Comparison of ENCODE assay signal across 8 mouse cellular contexts in genomic region chr1:181255891-181256688, GRCm38 (mm10). TPM values are rescaled to one million over a fixed set of nuclear protein-coding genes. Genes with fewer than 3 reads are reported as not detected.
A peak's percentile ranks its signal among the peaks of the same experiment; 100 is the strongest.
DNase-seq lines count a peak whose midpoint lies in the region; ATAC-seq and TF ChIP-seq lines count a peak whose summit lies in the region.

No protein-coding gene starts in this region.

- 5% methylated on average over 20 of the region's 20 CpGs for WGBS in forebrain, embryonic 11.5 days

- DNase-seq in ES-E14 (ENCODE audit: low read depth, low spot score): no peak
- DNase-seq in brain, adult 2 months (ENCODE audit: low read depth, low spot score): peak; percentile 59
- peak; percentile 83 for DNase-seq in forebrain, embryonic 11.5 days (ENCODE audit: low spot score)
- DNase-seq in heart, postnatal 10 days: peak; percentile 72 to 75
- DNase-seq in layer of hippocampus, adult 9-11 months: peak; percentile 38
- peak; percentile 65 to 71 for DNase-seq in lung, postnatal 4 days
- peak; percentile 88 for DNase-seq in retina, postnatal 1 day
- DNase-seq in urinary bladder, postnatal 36 days (ENCODE audit: low spot score in 2 of 2): peak; percentile 52 to 57

- H3K9me3 ChIP-seq in ES-E14 (ENCODE audit: control insufficient read depth, insufficient read depth, low read depth, low read length): no peaks in the 10 kb centered on the region
- H3K9me3 ChIP-seq in forebrain, embryonic 11.5 days (ENCODE audit: control insufficient read depth, low read length): no peaks in the 10 kb centered on the region

- peak overlapping the region; percentile 73 for H3K4me2 ChIP-seq in forebrain, embryonic 11.5 days (ENCODE audit: low read depth, low read length, severe bottlenecking)

- H3K4me3 ChIP-seq in ES-E14 (ENCODE audit: insufficient read depth in 1 of 2, low read depth in 1 of 2, low read length in 2 of 2, poor library complexity in 1 of 2, severe bottlenecking in 1 of 2): peak overlapping the region; percentile 46 to 69
- H3K4me3 ChIP-seq in forebrain, embryonic 11.5 days (ENCODE audit: low read depth, low read length): peak overlapping the region; percentile 29

- peaks cover 0 to 27% of the 10 kb centered on the region in 2 experiments; a peak in 3 of 4 replicates for H3K4me1 ChIP-seq in ES-E14 (ENCODE audit: control insufficient read depth in 2 of 2, insufficient read depth in 2 of 2, low read length in 2 of 2, poor library complexity in 1 of 2)
- peaks cover 17% of the 10 kb centered on the region; the same call in 1 of the 2 replicates for H3K4me1 ChIP-seq in forebrain, embryonic 11.5 days (replicated peaks; ENCODE audit: control insufficient read depth, insufficient read depth, low read length)

- peak overlapping the region; percentile 27; the same call in 1 of the 2 replicates for H3K9ac ChIP-seq in ES-E14 (ENCODE audit: insufficient read depth, low read depth, low read length, poor library complexity, severe bottlenecking)
- H3K9ac ChIP-seq in forebrain, embryonic 11.5 days (ENCODE audit: low read length): peak overlapping the region; percentile 64

- intact Hi-C loops in heart, postnatal 10 days (cut with DNase I): no loop called here

- no peaks in the 10 kb centered on the region for H3K36me3 ChIP-seq in ES-E14 (ENCODE audit: control insufficient read depth, insufficient read depth, low read length, poor library complexity, severe bottlenecking)
- H3K36me3 ChIP-seq in forebrain, embryonic 11.5 days (ENCODE audit: control insufficient read depth, insufficient read depth, low read length): no peaks in the 10 kb centered on the region

- no peaks in the 10 kb centered on the region; the same call in none of the 2 replicates for H3K27me3 ChIP-seq in forebrain, embryonic 11.5 days (ENCODE audit: control insufficient read depth, insufficient read depth, low read length)

- peak; percentile 82 for ATAC-seq in forebrain, embryonic 11.5 days (replicated peaks; ENCODE audit: low FRiP score)

- in situ Hi-C loops in ES-E14 (cut with MboI; ENCODE audit: low sequenced_read_pairs in 2 of 2, unreplicated experiment in 2 of 2): no loop called here

- H3K27ac ChIP-seq in ES-E14 (ENCODE audit: insufficient read depth, low read depth, low read length, poor library complexity, severe bottlenecking): 0 out of 2 replicates have a peak overlapping the region, but pooled peaks have one; percentile 22
- peak overlapping the region; percentile 71 for H3K27ac ChIP-seq in forebrain, embryonic 11.5 days (ENCODE audit: low read depth, low read length)

TF ChIP-seq in ES-E14, 5 proteins besides CTCF, POLR2A, EP300 and RAD21:
- TF ChIP-seq ZC3H11A (IDR thresholded peaks at IDR 0.05; ENCODE audit: borderline replicate concordance, low read depth, low read length) (no peak), HCFC1 (IDR thresholded peaks at IDR 0.05; ENCODE audit: borderline replicate concordance, insufficient read depth, low read length) (no peak), MAFK (IDR thresholded peaks at IDR 0.05; ENCODE audit: insufficient read depth, low read depth, low read length) (no peak), CHD2 (IDR thresholded peaks at IDR 0.05; ENCODE audit: low read depth, low read length) (no peak), ZNF384 (IDR thresholded peaks at IDR 0.05; ENCODE audit: low read depth, low read length) (no peak)
TF ChIP-seq in ES-E14: peak in this region for 0.

RNA-seq across cellular contexts. Expression of gene Wdr26, which starts 44.3 kb away (rescaled TPM):
- 59.9 and 62.9 TPM in 2 replicates for total RNA-seq in ES-E14 (2012; rRNA removed)
- polyA plus RNA-seq in forebrain, embryonic 11.5 days (2014; fragmentation: Nextera tagmentation; extraction: Ambion mirVana): 34.1 and 45.0 TPM in 2 replicates
- total RNA-seq in heart, postnatal 10 days (2021): 100 to 1,000 TPM; 135 to 147 TPM
